Mouse (Mus musculus): ENCODE data around the gene Shld1.

DNA sequence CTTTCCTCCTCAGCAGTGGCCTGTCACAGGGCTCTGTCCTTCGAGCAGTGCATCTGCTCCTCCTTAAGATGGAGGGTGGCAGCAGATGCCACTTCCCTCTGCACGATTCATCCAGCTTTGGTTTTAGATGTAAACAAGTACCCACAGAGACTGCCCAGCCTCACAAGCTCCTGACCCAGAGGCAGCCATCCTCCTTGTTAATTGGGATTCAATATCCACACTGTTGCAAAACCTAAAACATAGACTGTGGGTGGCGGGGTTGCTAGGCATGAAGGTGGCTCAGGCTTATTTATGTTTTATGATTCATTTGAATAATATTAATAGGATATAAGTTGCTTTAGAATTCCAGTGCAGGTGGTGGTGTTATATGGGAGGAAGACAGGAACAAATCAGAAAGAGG lies 59.4 kb downstream of the Shld1 start:
- no peak for TF ChIP-seq CTCF (IDR thresholded peaks at IDR 0.05; ENCODE audit: low read depth)
- no peak for TF ChIP-seq EP300 (IDR thresholded peaks at IDR 0.05; ENCODE audit: low read depth)

All from heart, postnatal 0 days (tissue).